Mouse (Mus musculus): Measurements from ENCODE around the gene Fen1. TPM values are rescaled to one million over a fixed set of nuclear protein-coding genes. Genes with fewer than 3 reads are reported as not detected.

Gene Fen1
- polyA plus RNA-seq, 1 experiment, result 28.7 TPM

DNA sequence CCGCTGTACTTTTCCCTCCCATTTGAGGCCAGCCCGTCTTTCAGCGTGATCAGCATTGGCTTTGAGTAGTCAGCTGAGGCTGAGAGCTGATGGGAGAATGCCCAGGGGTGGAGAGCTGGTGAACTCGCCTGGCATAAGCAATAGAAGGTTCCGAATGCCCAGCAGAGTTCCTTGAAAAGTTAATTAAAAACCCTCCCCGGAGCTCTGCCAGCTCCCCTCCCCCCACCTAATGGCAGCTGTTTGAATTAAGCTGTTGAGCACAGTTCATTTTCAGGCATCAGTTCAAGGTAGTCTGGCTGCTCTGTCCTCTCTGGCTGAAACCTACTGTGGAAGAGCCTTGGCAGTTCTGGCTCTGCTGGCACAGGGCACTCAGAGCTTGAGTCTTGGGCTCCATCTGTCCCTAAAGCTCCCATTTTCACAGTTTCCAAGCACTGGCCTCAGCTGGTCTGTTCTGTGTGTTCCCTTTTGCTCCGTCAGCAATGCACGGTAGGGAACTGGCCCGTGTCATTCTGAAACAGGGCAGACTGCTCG is 15.6 kb downstream of the Fen1 start:
- no peaks in the 10 kb centered on the region for H3K36me3 ChIP-seq (ENCODE audit: control insufficient read depth, insufficient read depth, low read length)
- H3K27me3 ChIP-seq (ENCODE audit: control insufficient read depth, insufficient read depth, low read length), result no peaks in the 10 kb centered on the region
- peaks cover 12% of the 10 kb centered on the region for H3K4me1 ChIP-seq (ENCODE audit: control insufficient read depth, insufficient read depth, low read length)
- no peak overlapping the region for H3K27ac ChIP-seq (ENCODE audit: control insufficient read depth, insufficient read depth, low read depth, low read length)
- TF ChIP-seq POLR2A (IDR thresholded peaks at IDR 0.05; ENCODE audit: control insufficient read depth, low read depth, low read length) (no peak), CTCF (IDR thresholded peaks at IDR 0.05; ENCODE audit: control insufficient read depth, insufficient read depth, insufficient replicate concordance, low read depth, low read length) (no peak)
- H3K4me3 ChIP-seq (ENCODE audit: control insufficient read depth, low read depth, low read length), result no peak overlapping the region

DNA sequence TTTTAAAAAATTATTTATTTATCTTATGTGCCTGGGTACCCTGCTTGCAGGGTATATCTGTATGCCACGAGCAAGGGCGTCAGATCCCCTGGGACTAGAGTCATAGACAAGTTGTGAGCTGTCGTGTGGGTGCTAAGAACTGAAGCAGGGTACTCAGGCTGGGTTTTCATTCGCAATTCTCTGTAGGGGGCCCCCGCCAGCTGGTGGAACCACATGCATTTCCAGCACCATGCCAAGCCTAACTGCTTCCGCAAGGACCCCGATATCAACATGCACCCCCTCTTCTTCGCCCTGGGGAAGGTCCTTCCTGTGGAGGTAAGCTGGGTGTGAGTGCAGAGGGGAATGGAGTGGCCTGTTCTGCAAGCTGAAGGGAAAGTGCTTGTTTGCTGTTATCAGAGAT is 17.4 kb downstream of the Fen1 start:
- Histone ChIP-seq H3K27ac (ENCODE audit: control insufficient read depth, insufficient read depth, low read depth, low read length) (no peak overlapping the region), H3K36me3 (ENCODE audit: control insufficient read depth, insufficient read depth, low read length) (no peaks in the 10 kb centered on the region), H3K27me3 (ENCODE audit: control insufficient read depth, insufficient read depth, low read length) (no peaks in the 10 kb centered on the region), H3K4me3 (ENCODE audit: control insufficient read depth, low read depth, low read length) (no peak overlapping the region), H3K4me1 (ENCODE audit: control insufficient read depth, insufficient read depth, low read length) (peaks cover 16% of the 10 kb centered on the region)
- TF ChIP-seq CTCF (IDR thresholded peaks at IDR 0.05; ENCODE audit: control insufficient read depth, insufficient read depth, insufficient replicate concordance, low read depth, low read length) (no peak), POLR2A (IDR thresholded peaks at IDR 0.05; ENCODE audit: control insufficient read depth, low read depth, low read length) (no peak)

DNA sequence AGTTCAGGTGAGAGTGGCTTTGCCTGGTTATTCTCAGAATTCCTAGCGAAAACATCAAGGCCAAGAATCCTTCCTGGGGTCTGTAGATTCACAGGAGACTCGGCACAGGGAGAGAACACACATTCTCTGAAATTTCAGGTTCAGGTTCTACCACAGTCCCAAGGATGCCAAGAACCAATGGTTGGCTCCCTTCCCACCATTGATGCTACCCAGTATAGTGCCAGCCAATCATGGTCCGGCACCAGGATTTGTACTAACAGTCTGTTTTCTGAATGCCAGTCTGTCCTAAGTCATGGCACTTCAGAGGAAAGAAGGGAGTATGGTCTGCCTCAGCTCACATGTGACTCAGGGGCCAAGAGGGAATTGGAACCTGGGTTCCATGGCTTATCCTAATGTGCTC is 18.1 kb downstream of the Fen1 start:
- no peaks in the 10 kb centered on the region for H3K36me3 ChIP-seq (ENCODE audit: control insufficient read depth, insufficient read depth, low read length)
- TF ChIP-seq CTCF (IDR thresholded peaks at IDR 0.05; ENCODE audit: control insufficient read depth, insufficient read depth, insufficient replicate concordance, low read depth, low read length), result no peak
- no peak for TF ChIP-seq POLR2A (IDR thresholded peaks at IDR 0.05; ENCODE audit: control insufficient read depth, low read depth, low read length)

GRCm38 (mm10) chr19:10184096-10184495 is 19.9 kb downstream of the Fen1 start:
- TF ChIP-seq CTCF (IDR thresholded peaks at IDR 0.05; ENCODE audit: control insufficient read depth, insufficient read depth, insufficient replicate concordance, low read depth, low read length), result no peak
- TF ChIP-seq POLR2A (IDR thresholded peaks at IDR 0.05; ENCODE audit: control insufficient read depth, low read depth, low read length), result peak; percentile 41; the same call in 1 of the 2 replicates
- peaks cover 13% of the 10 kb centered on the region for H3K4me1 ChIP-seq (ENCODE audit: control insufficient read depth, insufficient read depth, low read length)
- H3K36me3 ChIP-seq (ENCODE audit: control insufficient read depth, insufficient read depth, low read length), result no peaks in the 10 kb centered on the region
- peak overlapping the region; percentile 83 for H3K4me3 ChIP-seq (ENCODE audit: control insufficient read depth, low read depth, low read length)
- H3K27ac ChIP-seq (ENCODE audit: control insufficient read depth, insufficient read depth, low read depth, low read length), result peak overlapping the region; percentile 76
- H3K27me3 ChIP-seq (ENCODE audit: control insufficient read depth, insufficient read depth, low read length), result no peaks in the 10 kb centered on the region

More for the DNA sequence above, 18.1 kb downstream of the Fen1 start:
- Histone ChIP-seq H3K4me3 (ENCODE audit: control insufficient read depth, low read depth, low read length) (no peak overlapping the region), H3K4me1 (ENCODE audit: control insufficient read depth, insufficient read depth, low read length) (peaks cover 13% of the 10 kb centered on the region), H3K27ac (ENCODE audit: control insufficient read depth, insufficient read depth, low read depth, low read length) (no peak overlapping the region), H3K27me3 (ENCODE audit: control insufficient read depth, insufficient read depth, low read length) (no peaks in the 10 kb centered on the region)

GRCm38 (mm10) chr19:10183299-10183983 is 20.5 kb downstream of the Fen1 start:
- Histone ChIP-seq H3K4me3 (ENCODE audit: control insufficient read depth, low read depth, low read length) (peak overlapping the region; percentile 83), H3K36me3 (ENCODE audit: control insufficient read depth, insufficient read depth, low read length) (no peaks in the 10 kb centered on the region), H3K27ac (ENCODE audit: control insufficient read depth, insufficient read depth, low read depth, low read length) (peak overlapping the region; percentile 76), H3K4me1 (ENCODE audit: control insufficient read depth, insufficient read depth, low read length) (peaks cover 13% of the 10 kb centered on the region), H3K27me3 (ENCODE audit: control insufficient read depth, insufficient read depth, low read length) (no peaks in the 10 kb centered on the region)
- TF ChIP-seq POLR2A (IDR thresholded peaks at IDR 0.05; ENCODE audit: control insufficient read depth, low read depth, low read length) (peak; percentile 62; the same call in 1 of the 2 replicates), CTCF (IDR thresholded peaks at IDR 0.05; ENCODE audit: control insufficient read depth, insufficient read depth, insufficient replicate concordance, low read depth, low read length) (no peak)

GRCm38 (mm10) chr19:10182670-10183298 is 21.2 kb downstream of the Fen1 start, which contains the start of gene Fads1:
Fads1 (plus strand) TSS chr19:10182888.
- Histone ChIP-seq H3K27me3 (ENCODE audit: control insufficient read depth, insufficient read depth, low read length) (no peaks in the 10 kb centered on the region), H3K27ac (ENCODE audit: control insufficient read depth, insufficient read depth, low read depth, low read length) (peak within 1 kb of the TSS; percentile 76), H3K4me1 (ENCODE audit: control insufficient read depth, insufficient read depth, low read length) (peaks cover 13% of the 10 kb centered on the region), H3K4me3 (ENCODE audit: control insufficient read depth, low read depth, low read length) (peak within 1 kb of the TSS; percentile 83), H3K36me3 (ENCODE audit: control insufficient read depth, insufficient read depth, low read length) (no peaks in the 10 kb centered on the region)
- peak; percentile 56 for TF ChIP-seq POLR2A (IDR thresholded peaks at IDR 0.05; ENCODE audit: control insufficient read depth, low read depth, low read length)
- TF ChIP-seq CTCF (IDR thresholded peaks at IDR 0.05; ENCODE audit: control insufficient read depth, insufficient read depth, insufficient replicate concordance, low read depth, low read length), result 0 out of 2 replicates have a peak, but pooled peaks have one; percentile 2

- H3K4me1 ChIP-seq (ENCODE audit: control insufficient read depth, insufficient read depth, low read length), result peaks cover 13% of the 10 kb centered on the region
- peak overlapping the region; percentile 9 for H3K27ac ChIP-seq (ENCODE audit: control insufficient read depth, insufficient read depth, low read depth, low read length)
- H3K4me3 ChIP-seq (ENCODE audit: control insufficient read depth, low read depth, low read length), result peak overlapping the region; percentile 83
- no peaks in the 10 kb centered on the region for H3K36me3 ChIP-seq (ENCODE audit: control insufficient read depth, insufficient read depth, low read length)
- no peak for TF ChIP-seq CTCF (IDR thresholded peaks at IDR 0.05; ENCODE audit: control insufficient read depth, insufficient read depth, insufficient replicate concordance, low read depth, low read length)
- no peak for TF ChIP-seq POLR2A (IDR thresholded peaks at IDR 0.05; ENCODE audit: control insufficient read depth, low read depth, low read length)
- no peaks in the 10 kb centered on the region for H3K27me3 ChIP-seq (ENCODE audit: control insufficient read depth, insufficient read depth, low read length)
These were observed 21.8 kb downstream of the Fen1 start for GRCm38 (mm10) chr19:10182142-10182541.

Data from testis, adult 2 months (tissue).